Mouse (Mus musculus): Measurements from ENCODE around the gene Olfr539. TPM values are rescaled to one million over a fixed set of nuclear protein-coding genes. Genes with fewer than 3 reads are reported as not detected.

The Olfr539 gene
- 0.01 and 0.04 TPM in 2 replicates for polyA plus RNA-seq (2012; rRNA removed)

DNA sequence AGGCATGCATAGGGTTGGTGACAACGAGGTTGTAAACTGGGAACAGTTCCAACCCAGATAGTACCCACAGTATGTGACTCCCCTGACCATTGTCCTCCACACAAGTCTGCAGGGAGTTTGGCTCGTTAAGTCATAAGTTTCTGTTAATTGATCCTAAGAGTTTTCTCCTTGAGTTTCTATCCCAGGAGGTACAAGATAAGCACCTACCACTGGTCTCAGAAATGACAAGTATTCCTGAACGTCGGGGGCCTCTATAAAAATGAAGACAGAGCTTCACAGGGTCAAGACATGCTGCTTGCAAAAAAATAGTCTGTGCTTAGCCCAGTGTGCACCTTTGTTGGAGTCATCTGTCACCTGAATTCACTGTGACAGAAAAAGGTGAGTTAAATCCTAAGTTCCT lies at the start of gene Olfr539:
Olfr539 (plus strand) TSS at position 301 of the 400 bp plus-strand sequence.

DNA sequence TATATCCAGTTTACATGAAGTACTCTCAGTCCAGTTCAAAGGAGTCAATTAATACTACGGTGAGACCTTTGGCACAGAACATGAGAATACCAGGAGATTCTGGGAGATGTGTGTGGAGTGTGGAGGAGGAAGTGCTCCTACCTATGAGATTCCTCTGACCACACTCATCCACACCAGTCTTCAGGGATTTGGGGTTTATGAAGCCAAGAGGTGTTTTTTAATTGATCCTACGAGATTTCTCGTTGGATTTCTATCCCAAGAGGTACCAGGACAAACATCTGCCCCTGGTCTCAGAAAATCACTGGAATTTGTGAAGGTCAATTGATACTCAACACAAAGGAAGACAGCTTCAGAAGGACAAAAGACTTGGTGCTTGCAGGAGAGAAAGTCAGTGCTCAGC lies 31.1 kb upstream of the Olfr539 start, which contains the start of gene Olfr61:
Olfr61 (plus strand) TSS at position 301 of the 400 bp plus-strand sequence.

DNA sequence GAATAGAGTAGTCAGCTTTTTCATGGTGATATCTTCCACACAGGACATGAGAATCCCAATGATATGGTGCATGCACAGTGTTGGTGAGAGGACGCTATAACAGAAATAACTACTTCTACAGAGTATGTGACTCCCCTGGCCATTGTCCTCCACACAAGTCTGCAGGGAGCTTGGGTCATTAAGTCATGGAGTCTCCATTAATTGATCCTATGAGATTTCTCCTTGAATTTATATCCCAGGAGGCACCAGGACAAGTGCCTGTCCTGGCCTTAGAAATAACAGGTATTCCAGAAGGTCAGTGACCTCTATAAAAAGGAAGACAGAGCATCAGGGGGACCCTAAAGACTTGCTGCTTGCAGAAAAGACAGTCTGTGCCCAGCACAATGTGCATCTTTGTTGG lies 13.6 kb upstream of the Olfr539 start, which contains the start of gene Olfr53:
Olfr53 (plus strand) TSS at position 301 of the 400 bp plus-strand sequence.

GRCm38 (mm10) chr7:140681651-140682050 lies 21.9 kb downstream of the Olfr539 start, which contains the start of gene Olfr45:
TSS of gene Olfr45 (plus strand) at chr7:140681951.

GRCm38 (mm10) chr7:140696967-140697366 lies 37.2 kb downstream of the Olfr539 start, which contains the start of gene Olfr541:
TSS of gene Olfr541 (plus strand) at chr7:140697267.

Other genes with a start within 250 kb of the Olfr539 start
- not detected in 2 replicates for gene Olfr532, start 238.3 kb upstream of the Olfr539 start, polyA plus RNA-seq (2012; rRNA removed)
- not detected in 2 replicates for gene Olfr533, start 196.6 kb upstream of the Olfr539 start, polyA plus RNA-seq (2012; rRNA removed)
- not detected in 2 replicates for gene Olfr535, start 175.7 kb upstream of the Olfr539 start, polyA plus RNA-seq (2012; rRNA removed)
- not detected in 2 replicates for gene Olfr536, start 152.5 kb upstream of the Olfr539 start, polyA plus RNA-seq (2012; rRNA removed)
- gene Olfr538, start 92.0 kb upstream of the Olfr539 start, polyA plus RNA-seq (2012; rRNA removed) = not detected in 2 replicates
- not detected in 2 replicates for gene Olfr46, start 58.7 kb upstream of the Olfr539 start, polyA plus RNA-seq (2012; rRNA removed)
- gene Olfr61, start 31.0 kb upstream of the Olfr539 start, polyA plus RNA-seq (2012; rRNA removed) = not detected in 2 replicates
- gene Olfr53, start 13.5 kb upstream of the Olfr539 start, polyA plus RNA-seq (2012; rRNA removed) = not detected in 2 replicates
- not detected in 2 replicates for gene Olfr45, start 22.0 kb downstream of the Olfr539 start, polyA plus RNA-seq (2012; rRNA removed)
- not detected in 2 replicates for gene Olfr541, start 37.3 kb downstream of the Olfr539 start, polyA plus RNA-seq (2012; rRNA removed)
- not detected in 2 replicates for gene Cyp2e1, start 103.8 kb downstream of the Olfr539 start, polyA plus RNA-seq (2012; rRNA removed)
- gene Syce1, start 127.9 kb downstream of the Olfr539 start, polyA plus RNA-seq (2012; rRNA removed) = 0.21 and 0.36 TPM in 2 replicates
- 9.1 and 11.1 TPM in 2 replicates for gene Zfp941, start 162.2 kb downstream of the Olfr539 start, polyA plus RNA-seq (2012; rRNA removed)
- 0.07 and 0.84 TPM in 2 replicates for gene Urah, start 175.1 kb downstream of the Olfr539 start, polyA plus RNA-seq (2012; rRNA removed)
- not detected in 2 replicates for gene Scgb1c1, start 185.6 kb downstream of the Olfr539 start, polyA plus RNA-seq (2012; rRNA removed)
- gene Odf3, start 187.9 kb downstream of the Olfr539 start, polyA plus RNA-seq (2012; rRNA removed) = 0.05 TPM in 2 replicates
- gene Gm45785, start 196.4 kb downstream of the Olfr539 start, polyA plus RNA-seq (2012; rRNA removed) = 0.13 and 0.15 TPM in 2 replicates
- 88.7 and 90.0 TPM in 2 replicates for gene Ric8a, start 197.0 kb downstream of the Olfr539 start, polyA plus RNA-seq (2012; rRNA removed)
- gene Bet1l, start 197.6 kb downstream of the Olfr539 start, polyA plus RNA-seq (2012; rRNA removed) = 29.4 and 35.4 TPM in 2 replicates
- gene Psmd13, start 222.0 kb downstream of the Olfr539 start, polyA plus RNA-seq (2012; rRNA removed) = 150 and 161 TPM in 2 replicates
- gene Sirt3, start 222.4 kb downstream of the Olfr539 start, polyA plus RNA-seq (2012; rRNA removed) = 38.9 and 39.2 TPM in 2 replicates
- gene Cox8b, start 240.5 kb downstream of the Olfr539 start, polyA plus RNA-seq (2012; rRNA removed) = 2.2 TPM in 1 of 2 replicates, not detected in the other

All from central nervous system, embryonic 14 days (tissue).